Mouse (Mus musculus) E14TG2a.4 (cell line): ENCODE measurements around the gene Trim33.

Experiments
- CTCF ChIP-seq: conservative IDR thresholded peaks from 2 replicates; pipeline ENCODE4 v1.5.1; 2014; ENCODE audit warnings: low read length
- NANOG ChIP-seq: IDR thresholded peaks from 2 replicates; pipeline ENCODE4 v1.6.1; 2014; ENCODE audit warnings: borderline replicate concordance, low read length, mixed read lengths
- POU5F1 ChIP-seq: IDR thresholded peaks from 2 replicates; pipeline ENCODE4 v1.6.1; 2014; ENCODE audit warnings: low read length, borderline replicate concordance

DNA sequence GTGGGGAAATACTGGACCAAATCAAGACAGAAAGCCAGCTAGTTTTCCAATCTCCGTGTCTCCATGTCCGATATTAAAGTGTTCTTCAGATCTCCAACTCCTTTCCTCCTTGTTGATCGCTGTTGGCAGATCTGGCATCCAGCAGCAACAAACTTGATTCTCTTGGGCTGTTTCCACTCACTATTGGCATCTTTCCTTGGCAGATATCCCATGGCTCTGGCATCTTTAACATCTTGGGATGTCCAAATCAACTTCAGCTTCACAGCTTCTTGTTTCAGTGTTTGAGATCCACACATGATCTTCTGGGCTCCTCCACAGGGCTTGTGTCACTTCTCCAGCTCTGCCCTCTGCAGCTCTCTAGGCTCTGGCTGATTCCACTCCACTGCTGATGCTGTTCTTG lies 89.6 kb downstream of the Trim33 start:
- TF ChIP-seq CTCF (no peak), NANOG (no peak), POU5F1 (no peak)
